Mouse (Mus musculus) C2C12 (cell line): Measurements from ENCODE around the gene Hist1h3i. TPM values are rescaled to one million over a fixed set of nuclear protein-coding genes. Genes with fewer than 3 reads are reported as not detected.
"Not testable (repeated sequence)": the region's sequence is repeated elsewhere in the genome, so short reads cannot be mapped to it uniquely, and the experiment has no call there.

Experiments used
- H3K27me3 ChIP-seq: one replicate; pipeline ENCODE4 v1.6.1; 2011; ENCODE audit not compliant: control insufficient read depth, insufficient read depth, insufficient read length
- H3K36me3 ChIP-seq: one replicate; pipeline ENCODE4 v1.6.1; 2011; ENCODE audit not compliant: control insufficient read depth, insufficient read depth
- H3K4me3 ChIP-seq: one replicate; pipeline ENCODE4 v1.5.1; 2011; ENCODE audit warnings: mild to moderate bottlenecking, control low read depth; ENCODE audit not compliant: poor library complexity, insufficient read depth, severe bottlenecking
- H3K79me2 ChIP-seq: one replicate; pipeline ENCODE4 v1.6.1; 2011; ENCODE audit not compliant: control insufficient read depth, insufficient read depth
- H3K79me3 ChIP-seq: one replicate; pipeline ENCODE4 v1.6.1; 2011; ENCODE audit warnings: low read depth, control low read depth
- H3ac ChIP-seq: one replicate; pipeline ENCODE3; 2011; ENCODE audit warnings: low read depth; ENCODE audit not compliant: control insufficient read depth, insufficient read length
- CEBPB ChIP-seq: IDR thresholded peaks from one replicate; pipeline ENCODE4 v1.6.1; 2011; ENCODE audit warnings: low read depth, mild to moderate bottlenecking, control low read depth, moderate library complexity
- CTCF ChIP-seq: IDR thresholded peaks from one replicate; pipeline ENCODE4 v1.5.1; 2011; ENCODE audit not compliant: control insufficient read depth, insufficient read depth, insufficient read length
- FOSL1 ChIP-seq: IDR thresholded peaks from one replicate; pipeline ENCODE4 v1.8.0; 2011; ENCODE audit warnings: mild to moderate bottlenecking, low read length; ENCODE audit not compliant: poor library complexity, insufficient read depth, severe bottlenecking
- MAX ChIP-seq: IDR thresholded peaks from one replicate; pipeline ENCODE4 v1.6.1; 2011; ENCODE audit warnings: mild to moderate bottlenecking, control low read depth
- MYOD1 ChIP-seq: IDR thresholded peaks from one replicate; pipeline ENCODE4 v1.6.1; 2011; ENCODE audit warnings: low read depth; ENCODE audit not compliant: control insufficient read depth, insufficient read length
- MYOG ChIP-seq: IDR thresholded peaks from one replicate; pipeline ENCODE4 v1.6.1; 2011; ENCODE audit not compliant: control insufficient read depth, insufficient read length; ENCODE audit errors: extremely low read depth
- USF1 ChIP-seq: IDR thresholded peaks from one replicate; pipeline ENCODE4 v1.6.1; 2011; ENCODE audit warnings: low read depth, mild to moderate bottlenecking, control low read depth, moderate library complexity
- long read RNA-seq, 2 experiments: library from polyadenylated mRNA; unstranded; transcript quantifications; one replicate each; pipeline ENCODE4 v2.0.0; 2019 to 2020
- polyA plus RNA-seq: library from polyadenylated mRNA; unstranded; fragments of >200 nt; fragmentation: generic; extraction: Trizol; gene quantifications from one replicate; pipeline ENCODE4 v1.2.1, GENCODE M21; 2012; ENCODE audit warnings: missing spikeins

Hist1h3i gene
- 9.4 TPM for polyA plus RNA-seq
- long read RNA-seq, experiment 1, partial matches to known transcripts = 0 of 1 reads
- long read RNA-seq, experiment 1, other reads (novel, unspliced or antisense) = 0 of 1 reads
- long read RNA-seq, experiment 2 = 0 reads

DNA sequence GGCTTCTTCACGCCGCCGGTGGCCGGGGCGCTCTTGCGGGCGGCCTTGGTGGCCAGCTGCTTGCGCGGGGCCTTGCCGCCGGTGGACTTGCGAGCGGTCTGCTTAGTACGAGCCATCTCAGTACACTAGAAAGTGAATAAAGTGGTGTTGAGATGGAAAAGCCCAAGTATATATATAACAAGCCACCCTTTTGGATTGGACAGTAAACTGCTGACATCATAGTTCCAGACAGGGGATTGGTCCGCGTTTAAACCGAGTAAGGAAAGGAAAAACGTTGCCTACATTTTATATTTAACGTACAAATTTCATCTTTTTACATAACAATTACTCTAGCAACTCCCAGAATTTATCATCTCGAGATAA, at the start of gene Hist1h3i:
TSS of gene Hist1h3i (minus strand) at position 116 of the 363 bp plus-strand sequence.
- TF ChIP-seq CTCF (no peak), MYOD1 (no peak), MYOG (no peak), FOSL1 (no peak), CEBPB (no peak), MAX (no peak), USF1 (no peak)
- Histone ChIP-seq H3ac (peak within 1 kb of the TSS; percentile 64), H3K27me3 (no peaks in the 10 kb centered on the region), H3K79me2 (no peaks in the 10 kb centered on the region), H3K36me3 (no peaks in the 10 kb centered on the region), H3K79me3 (no peaks in the 10 kb centered on the region), H3K4me3 (peak within 1 kb of the TSS; percentile 8)

DNA sequence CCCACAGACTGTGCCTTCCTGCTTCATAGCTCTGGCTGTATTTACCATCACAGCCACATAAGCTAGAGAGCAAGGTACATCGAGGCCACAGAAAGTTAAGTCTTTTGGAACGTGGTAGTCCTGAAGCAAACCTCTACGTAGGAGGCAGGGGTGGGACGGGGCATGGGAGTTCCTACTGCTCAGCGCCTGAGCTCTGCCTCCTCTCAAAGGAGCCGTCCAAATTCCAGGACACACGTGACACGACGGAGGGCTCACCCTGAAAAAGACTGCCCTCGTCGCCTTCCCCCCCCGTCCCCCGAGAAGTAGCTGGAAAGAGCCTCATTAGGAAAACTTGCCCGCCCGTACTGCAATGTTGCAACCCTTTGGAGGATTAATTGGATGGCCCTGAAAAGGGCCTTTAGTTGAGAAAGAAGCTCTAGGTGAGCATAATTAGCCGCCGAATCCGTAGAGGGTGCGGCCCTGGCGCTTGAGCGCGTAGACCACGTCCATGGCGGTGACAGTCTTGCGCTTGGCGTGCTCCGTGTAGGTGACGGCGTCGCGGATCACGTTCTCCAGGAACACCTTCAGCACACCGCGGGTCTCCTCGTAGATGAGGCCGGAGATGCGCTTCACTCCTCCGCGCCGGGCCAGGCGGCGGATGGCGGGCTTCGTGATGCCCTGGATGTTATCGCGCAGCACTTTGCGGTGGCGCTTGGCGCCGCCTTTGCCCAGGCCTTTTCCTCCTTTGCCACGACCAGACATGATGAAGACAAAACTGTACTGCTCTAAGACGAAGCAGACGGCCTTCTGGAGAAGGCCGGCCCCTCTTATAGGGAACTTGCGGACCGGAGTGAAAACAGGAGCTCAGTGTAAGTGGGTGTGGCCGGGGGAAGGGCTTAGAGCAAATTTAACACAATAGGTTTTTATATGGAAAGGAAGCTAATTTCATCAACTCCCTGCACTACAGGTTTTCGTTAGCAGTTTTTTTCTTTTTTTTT, 48.5 kb upstream of the Hist1h3i start, which contains the start of gene Hist1h4n:
TSS of gene Hist1h4n (minus strand) at position 779 of the 977 bp plus-strand sequence.
- not testable (repeated sequence) for H3K79me3 ChIP-seq, H3ac ChIP-seq, H3K79me2 ChIP-seq, H3K36me3 ChIP-seq, H3K27me3 ChIP-seq, H3K4me3 ChIP-seq

DNA sequence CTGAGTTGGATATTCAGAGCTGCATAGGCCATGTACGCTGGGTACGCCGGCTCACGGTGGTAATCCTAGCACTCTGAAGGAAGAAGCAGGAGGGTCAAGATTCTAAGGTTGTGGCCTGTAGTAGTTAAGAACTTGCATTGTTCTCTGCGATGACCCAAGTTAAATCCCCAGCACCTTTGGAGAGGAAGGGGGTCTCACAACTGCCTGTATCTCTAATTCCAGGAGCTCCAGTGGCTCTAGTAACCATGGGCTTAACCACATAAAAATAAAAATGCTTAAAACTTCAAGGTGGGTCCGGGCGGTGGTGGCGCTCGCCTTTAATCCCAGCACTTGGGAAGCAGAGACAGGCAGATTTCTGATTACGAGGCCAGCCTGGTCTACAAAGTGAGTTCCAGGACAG, 47.2 kb upstream of the Hist1h3i start:
- no peak overlapping the region for H3K4me3 ChIP-seq
- peak overlapping the region; percentile 12 for H3ac ChIP-seq
- peaks cover 6% of the 10 kb centered on the region for H3K36me3 ChIP-seq
- no peaks in the 10 kb centered on the region for H3K27me3 ChIP-seq
- no peaks in the 10 kb centered on the region for H3K79me3 ChIP-seq
- H3K79me2 ChIP-seq = no peaks in the 10 kb centered on the region
- no peak for TF ChIP-seq CTCF
- no peak for TF ChIP-seq MYOD1
- no peak for TF ChIP-seq USF1
- TF ChIP-seq MYOG = no peak
- TF ChIP-seq FOSL1 = no peak
- TF ChIP-seq CEBPB = no peak
- TF ChIP-seq MAX = no peak

DNA sequence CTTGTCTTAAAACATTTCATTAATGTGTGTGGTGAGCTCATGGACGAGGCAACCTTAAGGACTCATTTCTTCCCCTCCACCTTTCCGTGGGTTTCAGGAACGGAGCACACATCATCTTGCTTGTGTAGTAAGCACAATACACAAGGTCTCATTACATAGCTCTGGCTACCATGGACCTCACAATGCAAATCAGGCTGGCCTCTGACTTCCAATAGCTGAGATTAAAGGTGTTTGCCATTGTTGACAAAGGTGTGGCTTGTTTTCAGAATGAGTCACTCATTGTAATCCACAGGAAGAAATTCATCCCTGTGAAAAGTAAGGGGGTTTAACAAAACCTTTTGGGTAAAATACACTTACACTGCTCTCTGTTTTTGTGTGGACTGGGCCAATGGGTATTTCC, 45.3 kb upstream of the Hist1h3i start:
- Histone ChIP-seq H3ac (no peak overlapping the region), H3K27me3 (no peaks in the 10 kb centered on the region), H3K36me3 (peaks cover 6% of the 10 kb centered on the region), H3K4me3 (no peak overlapping the region), H3K79me2 (no peaks in the 10 kb centered on the region), H3K79me3 (no peaks in the 10 kb centered on the region)
- TF ChIP-seq MYOD1 (no peak), CEBPB (no peak), CTCF (no peak), MYOG (no peak), USF1 (no peak), FOSL1 (no peak), MAX (no peak)

DNA sequence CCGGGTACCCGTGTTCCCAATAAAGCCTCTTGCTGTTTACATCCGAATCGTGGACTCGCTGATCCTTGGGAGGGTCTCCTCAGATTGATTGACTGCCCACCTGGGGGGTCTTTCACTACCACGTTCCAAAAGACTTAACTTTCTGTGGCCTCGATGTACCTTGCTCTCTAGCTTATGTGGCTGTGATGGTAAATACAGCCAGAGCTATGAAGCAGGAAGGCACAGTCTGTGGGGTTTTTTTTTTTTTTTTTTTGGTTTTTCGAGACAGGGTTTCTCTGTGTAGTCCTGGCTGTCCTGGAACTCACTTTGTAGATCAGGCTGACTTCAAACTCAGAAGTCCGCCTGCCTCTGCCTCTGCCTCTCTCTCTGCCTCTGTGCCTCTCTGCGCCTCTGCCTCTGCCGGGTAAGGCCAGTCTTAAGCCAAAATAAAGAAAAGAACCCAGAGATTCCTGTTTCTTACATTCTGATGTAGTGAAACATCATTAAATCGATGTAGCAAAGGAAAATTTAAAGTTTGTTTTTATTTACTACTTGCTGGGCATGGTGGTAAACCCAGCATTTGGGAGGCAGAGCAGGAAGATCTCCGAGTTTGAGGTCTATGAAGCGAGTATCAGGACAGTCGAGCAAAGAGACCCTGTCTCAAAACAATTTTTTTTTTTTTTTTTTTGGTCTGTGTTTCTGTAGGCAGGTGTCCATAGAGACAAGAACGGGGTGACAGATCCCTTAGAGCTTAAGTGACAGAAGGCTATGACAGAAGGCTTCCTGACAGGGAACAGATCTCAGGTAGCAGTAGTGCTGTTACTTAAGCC, 37.1 kb upstream of the Hist1h3i start:
- H3K79me2 ChIP-seq, H3K27me3 ChIP-seq, H3ac ChIP-seq, H3K36me3 ChIP-seq, H3K79me3 ChIP-seq, H3K4me3 ChIP-seq: not testable (repeated sequence)

DNA sequence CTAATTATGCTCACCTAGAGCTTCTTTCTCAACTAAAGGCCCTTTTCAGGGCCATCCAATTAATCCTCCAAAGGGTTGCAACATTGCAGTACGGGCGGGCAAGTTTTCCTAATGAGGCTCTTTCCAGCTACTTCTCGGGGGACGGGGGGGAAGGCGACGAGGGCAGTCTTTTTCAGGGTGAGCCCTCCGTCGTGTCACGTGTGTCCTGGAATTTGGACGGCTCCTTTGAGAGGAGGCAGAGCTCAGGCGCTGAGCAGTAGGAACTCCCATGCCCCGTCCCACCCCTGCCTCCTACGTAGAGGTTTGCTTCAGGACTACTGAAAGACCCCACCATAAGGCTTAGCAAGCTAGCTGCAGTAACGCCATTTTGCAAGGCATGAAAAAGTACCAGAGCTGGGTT, 28.9 kb upstream of the Hist1h3i start:
- peak; percentile 14 for TF ChIP-seq USF1
- H3K79me3 ChIP-seq, H3ac ChIP-seq, H3K36me3 ChIP-seq, H3K79me2 ChIP-seq, H3K4me3 ChIP-seq, H3K27me3 ChIP-seq: not testable (repeated sequence)

DNA sequence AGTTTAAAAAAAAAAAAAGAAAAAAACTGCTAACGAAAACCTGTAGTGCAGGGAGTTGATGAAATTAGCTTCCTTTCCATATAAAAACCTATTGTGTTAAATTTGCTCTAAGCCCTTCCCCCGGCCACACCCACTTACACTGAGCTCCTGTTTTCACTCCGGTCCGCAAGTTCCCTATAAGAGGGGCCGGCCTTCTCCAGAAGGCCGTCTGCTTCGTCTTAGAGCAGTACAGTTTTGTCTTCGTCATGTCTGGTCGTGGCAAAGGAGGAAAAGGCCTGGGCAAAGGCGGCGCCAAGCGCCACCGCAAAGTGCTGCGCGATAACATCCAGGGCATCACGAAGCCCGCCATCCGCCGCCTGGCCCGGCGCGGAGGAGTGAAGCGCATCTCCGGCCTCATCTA, 28.4 kb upstream of the Hist1h3i start, which contains the start of gene Hist1h4m:
TSS of gene Hist1h4m (plus strand) at position 208 of the 400 bp plus-strand sequence.
- H3K27me3 ChIP-seq, H3K36me3 ChIP-seq, H3ac ChIP-seq, H3K79me3 ChIP-seq, H3K79me2 ChIP-seq, H3K4me3 ChIP-seq: not testable (repeated sequence)

DNA sequence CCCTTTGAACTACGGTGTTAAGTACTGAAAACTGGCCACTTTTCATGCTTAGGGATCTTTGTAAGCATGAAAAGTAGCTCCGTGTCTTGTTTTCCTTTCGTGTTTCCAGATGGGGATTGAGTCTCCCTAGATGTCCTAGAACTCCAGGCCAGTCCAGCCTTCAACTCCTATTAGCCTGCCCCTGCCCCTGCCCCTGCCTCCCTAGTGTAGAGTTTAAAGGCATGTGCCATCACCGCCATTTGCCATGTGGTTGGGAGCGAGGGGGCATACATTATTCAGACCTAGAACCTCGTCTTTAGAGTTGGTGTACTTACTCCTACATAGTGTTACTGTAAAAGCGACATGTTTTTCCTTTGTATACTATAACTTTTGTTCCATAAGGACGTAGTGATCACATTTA, 27.9 kb upstream of the Hist1h3i start:
- not testable (repeated sequence) for H3K79me3 ChIP-seq, H3K27me3 ChIP-seq, H3K4me3 ChIP-seq, H3ac ChIP-seq, H3K36me3 ChIP-seq, H3K79me2 ChIP-seq

DNA sequence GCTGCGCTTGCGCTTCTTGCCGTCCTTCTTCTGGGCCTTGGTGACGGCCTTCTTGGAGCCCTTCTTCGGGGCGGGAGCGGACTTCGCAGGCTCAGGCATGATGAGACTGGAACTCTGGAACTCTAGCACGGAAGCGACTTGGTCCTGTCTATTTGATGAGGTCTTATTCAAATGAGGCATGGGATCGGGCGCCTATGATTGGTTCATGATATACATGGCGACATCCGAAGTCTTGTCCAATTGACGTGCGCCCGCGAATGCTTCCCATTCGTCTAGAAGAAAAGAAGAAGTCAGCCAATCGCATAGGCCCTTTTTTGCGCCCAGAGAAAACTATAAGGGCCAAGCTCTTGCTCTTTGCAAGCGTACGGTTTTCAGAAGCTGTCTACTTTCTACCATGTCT, 26.9 kb upstream of the Hist1h3i start, which contains the start of the genes Hist1h2bq and Hist1h2ao:
TSS of gene Hist1h2bq (minus strand) at position 125 of the 400 bp plus-strand sequence.
TSS of gene Hist1h2ao (plus strand) at position 393 of the 400 bp plus-strand sequence.
- not testable (repeated sequence) for H3K4me3 ChIP-seq, H3ac ChIP-seq, H3K79me2 ChIP-seq, H3K27me3 ChIP-seq, H3K36me3 ChIP-seq, H3K79me3 ChIP-seq
